Mouse (Mus musculus) frontal cortex, postnatal 14 days (tissue): ENCODE results near the gene Mgat4b.
A peak's percentile ranks its signal among the peaks of the same experiment; 100 is the strongest.

Source experiments
- DNase-seq, 2 experiments: peaks; one replicate each; pipeline ENCODE4 v3.0.0; 2022; ENCODE audit warnings: low spot score in 2 of 2

Mgat4b gene

GRCm38 (mm10) chr11:50224671-50225530, 14.2 kb downstream of the Mgat4b start:
- DNase-seq, result peak; percentile 69 to 76

GRCm38 (mm10) chr11:50225611-50226378, 15.1 kb downstream of the Mgat4b start:
- DNase-seq, result no peak

- peak in 1 of 2 experiments; percentile 12 for DNase-seq
Observed at GRCm38 (mm10) chr11:50226406-50226805, 15.7 kb downstream of the Mgat4b start.

- DNase-seq, result peak in 1 of 2 experiments; percentile 4
Observed at GRCm38 (mm10) chr11:50227226-50227625, 16.5 kb downstream of the Mgat4b start.

GRCm38 (mm10) chr11:50227736-50228135, 17.0 kb downstream of the Mgat4b start:
- DNase-seq, result peak in 1 of 2 experiments; percentile 5

GRCm38 (mm10) chr11:50228772-50229171, 18.1 kb downstream of the Mgat4b start:
- DNase-seq, result no peak

GRCm38 (mm10) chr11:50229252-50229910, 18.7 kb downstream of the Mgat4b start:
- no peak for DNase-seq

GRCm38 (mm10) chr11:50230481-50231304, 20.0 kb downstream of the Mgat4b start:
- DNase-seq, result no peak

GRCm38 (mm10) chr11:50231411-50231810, 20.7 kb downstream of the Mgat4b start:
- no peak for DNase-seq

GRCm38 (mm10) chr11:50233022-50233421, 22.3 kb downstream of the Mgat4b start:
- no peak for DNase-seq

GRCm38 (mm10) chr11:50233993-50234392, 23.3 kb downstream of the Mgat4b start:
- no peak for DNase-seq

- no peak for DNase-seq
Observed at GRCm38 (mm10) chr11:50234606-50235005, 23.9 kb downstream of the Mgat4b start.

- DNase-seq, result peak; percentile 68
Observed at GRCm38 (mm10) chr11:50236540-50236936, 25.8 kb downstream of the Mgat4b start.

- no peak for DNase-seq
Observed at GRCm38 (mm10) chr11:50236937-50237835, 26.5 kb downstream of the Mgat4b start.

GRCm38 (mm10) chr11:50238324-50238723, 27.6 kb downstream of the Mgat4b start, which contains the start of gene Ltc4s:
Ltc4s (minus strand) TSS chr11:50238616.
- no peak for DNase-seq

GRCm38 (mm10) chr11:50238821-50239791, 28.4 kb downstream of the Mgat4b start:
- no peak for DNase-seq

- no peak for DNase-seq
Observed at GRCm38 (mm10) chr11:50240235-50240911, 29.7 kb downstream of the Mgat4b start.

- no peak for DNase-seq
Observed at GRCm38 (mm10) chr11:50243926-50244325, 33.2 kb downstream of the Mgat4b start.
